Mouse (Mus musculus) spleen, postnatal 4 days (tissue): ENCODE results near the gene Gm10310.
"Not testable (repeated sequence)": the region's sequence is repeated elsewhere in the genome, so short reads cannot be mapped to it uniquely, and the experiment has no call there.

Source experiments
- DNase-seq, 2 experiments: peaks; one replicate each; pipeline ENCODE4 v3.0.0; 2022; ENCODE audit warnings: low spot score in 2 of 2

Gene Gm10310

GRCm38 (mm10) chr10:129984962-129985361 lies at the start of gene Gm10310:
Gene Gm10310, minus strand, starts transcription at chr10:129985062.
- DNase-seq: not testable (repeated sequence)

GRCm38 (mm10) chr10:130030048-130030447 lies 45.2 kb upstream of the Gm10310 start, which contains the start of gene Olfr821:
Gene Olfr821, plus strand, starts transcription at chr10:130030348.
- no peak for DNase-seq

GRCm38 (mm10) chr10:130012321-130012720 lies 27.5 kb upstream of the Gm10310 start, which contains the start of gene Olfr820:
Gene Olfr820, plus strand, starts transcription at chr10:130012621.
- no peak for DNase-seq

GRCm38 (mm10) chr10:130005366-130005765 lies 20.5 kb upstream of the Gm10310 start:
- not testable (repeated sequence) for DNase-seq

GRCm38 (mm10) chr10:130004104-130004503 lies 19.2 kb upstream of the Gm10310 start:
- DNase-seq: not testable (repeated sequence)

GRCm38 (mm10) chr10:129981867-129982266 lies 3.0 kb downstream of the Gm10310 start:
- not testable (repeated sequence) for DNase-seq

GRCm38 (mm10) chr10:129976040-129976439 lies 8.8 kb downstream of the Gm10310 start, which contains the start of gene Olfr247:
Gene Olfr247, minus strand, starts transcription at chr10:129976140.
- DNase-seq: not testable (repeated sequence)

- not testable (repeated sequence) for DNase-seq
These were observed 11.9 kb downstream of the Gm10310 start for GRCm38 (mm10) chr10:129972994-129973393.

GRCm38 (mm10) chr10:129967166-129967565 lies 17.7 kb downstream of the Gm10310 start, which contains the start of gene Olfr819:
Gene Olfr819, minus strand, starts transcription at chr10:129967266.
- not testable (repeated sequence) for DNase-seq

- DNase-seq: not testable (repeated sequence)
These were observed 18.6 kb downstream of the Gm10310 start for GRCm38 (mm10) chr10:129966232-129966631.

GRCm38 (mm10) chr10:129949000-129949399 lies 35.9 kb downstream of the Gm10310 start, which contains the start of gene Olfr818:
Gene Olfr818, minus strand, starts transcription at chr10:129949100.
- no peak for DNase-seq
